Mouse (Mus musculus): ENCODE results near the gene Tiam2.

DNA sequence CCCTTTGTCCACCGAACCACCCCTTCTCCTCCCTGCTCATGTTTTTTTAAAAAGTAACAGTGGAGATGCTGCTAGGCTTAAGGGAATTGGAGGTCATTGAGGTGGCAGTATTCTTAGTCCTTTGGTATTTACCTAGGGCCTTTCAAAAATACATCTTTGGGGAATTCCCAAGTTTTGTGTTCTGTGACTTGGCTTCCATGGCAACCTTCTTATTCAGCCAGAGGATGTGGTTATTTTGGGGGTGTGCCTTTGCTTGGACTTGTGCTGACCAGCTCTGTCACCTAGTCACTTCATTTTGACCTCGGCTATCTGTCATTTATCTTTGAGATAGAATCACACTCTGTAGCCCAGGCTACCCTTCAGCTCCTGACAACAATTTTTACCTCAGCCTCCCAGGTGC lies 68.6 kb downstream of the Tiam2 start:
- no peak for TF ChIP-seq CTCF (IDR thresholded peaks at IDR 0.05; ENCODE audit: low read depth)
- TF ChIP-seq EP300 (IDR thresholded peaks at IDR 0.05; ENCODE audit: low read depth), result no peak

Measured in liver, postnatal 0 days (tissue).